Mouse (Mus musculus): ENCODE measurements at regions not wholly inside any gene's neighbourhood (a gene's known extent, or its start where the extent isn't known, plus 50 kb on each side); places are given as distances from the start of the nearest gene placed in this dataset.

DNA sequence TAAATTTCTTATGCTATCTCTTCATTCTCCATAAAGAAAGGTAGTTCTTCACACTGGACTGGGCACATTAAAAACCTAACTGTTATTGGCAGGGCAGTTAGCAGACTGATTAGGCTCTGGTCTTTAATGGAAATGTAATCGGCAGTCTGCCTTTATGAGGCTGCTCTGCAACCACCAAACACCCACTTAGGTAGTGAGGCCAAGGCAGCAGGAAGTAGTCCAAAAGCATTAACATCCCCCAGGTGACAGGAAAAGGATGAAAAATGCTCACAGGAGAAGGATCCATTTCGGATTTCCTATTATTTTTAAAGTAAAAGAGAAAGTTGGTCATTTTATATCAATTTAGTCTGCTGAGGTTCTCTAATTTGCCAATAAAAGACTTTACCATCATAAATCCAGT lies 528.9 kb upstream of the Dppa4 start:
- Histone ChIP-seq H3K9me3 (ENCODE audit: low read length) (no peaks in the 10 kb centered on the region), H3K4me2 (ENCODE audit: low read depth, low read length) (no peak overlapping the region), H3K4me3 (ENCODE audit: low read depth, low read length) (no peak overlapping the region), H3K36me3 (replicated peaks; ENCODE audit: insufficient read depth, low read length) (no peaks in the 10 kb centered on the region), H3K27me3 (ENCODE audit: insufficient read depth, low read length) (no peaks in the 10 kb centered on the region), H3K4me1 (ENCODE audit: insufficient read depth) (no peaks in the 10 kb centered on the region), H3K9ac (replicated peaks) (no peak overlapping the region), H3K27ac (ENCODE audit: low read depth) (no peak overlapping the region)
- WGBS (ENCODE audit: insufficient replicate concordance), result 57% methylated on average over 2 of the region's 2 CpGs
- ATAC-seq (no peak), DNase-seq (no peak)
- no peak for TF ChIP-seq CTCF (IDR thresholded peaks at IDR 0.05; ENCODE audit: low read depth)
- no peak for TF ChIP-seq EP300 (IDR thresholded peaks at IDR 0.05; ENCODE audit: low read depth)

DNA sequence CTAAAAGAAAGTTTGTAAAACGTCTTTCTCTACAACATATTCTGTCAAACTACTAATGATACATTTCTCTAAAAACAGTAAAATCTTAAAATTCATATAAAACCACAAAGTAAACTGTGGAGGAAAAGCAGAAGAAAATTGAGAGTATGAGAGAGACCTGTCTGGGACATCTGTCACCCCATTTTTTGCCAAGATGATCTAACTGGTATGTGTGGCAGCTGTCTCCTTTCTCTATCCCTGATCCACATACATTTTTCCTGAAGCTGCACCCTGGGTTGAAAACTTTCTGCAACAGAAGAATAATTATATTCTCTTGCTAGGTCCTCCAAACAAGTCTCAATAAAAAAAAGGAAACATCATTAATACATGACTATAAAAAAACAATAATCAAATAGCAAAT lies 525.2 kb upstream of the Dppa4 start:
- WGBS (ENCODE audit: insufficient replicate concordance), result 39% methylated on average over 1 of the region's 1 CpGs
- Histone ChIP-seq H3K4me3 (ENCODE audit: low read depth, low read length) (no peak overlapping the region), H3K9me3 (ENCODE audit: low read length) (no peaks in the 10 kb centered on the region), H3K9ac (replicated peaks) (no peak overlapping the region), H3K4me2 (ENCODE audit: low read depth, low read length) (no peak overlapping the region), H3K27me3 (ENCODE audit: insufficient read depth, low read length) (no peaks in the 10 kb centered on the region), H3K4me1 (ENCODE audit: insufficient read depth) (no peaks in the 10 kb centered on the region), H3K27ac (ENCODE audit: low read depth) (no peak overlapping the region), H3K36me3 (replicated peaks; ENCODE audit: insufficient read depth, low read length) (no peaks in the 10 kb centered on the region)
- no peak for DNase-seq
- no peak for ATAC-seq
- TF ChIP-seq EP300 (IDR thresholded peaks at IDR 0.05; ENCODE audit: low read depth) (no peak), CTCF (IDR thresholded peaks at IDR 0.05; ENCODE audit: low read depth) (no peak)

DNA sequence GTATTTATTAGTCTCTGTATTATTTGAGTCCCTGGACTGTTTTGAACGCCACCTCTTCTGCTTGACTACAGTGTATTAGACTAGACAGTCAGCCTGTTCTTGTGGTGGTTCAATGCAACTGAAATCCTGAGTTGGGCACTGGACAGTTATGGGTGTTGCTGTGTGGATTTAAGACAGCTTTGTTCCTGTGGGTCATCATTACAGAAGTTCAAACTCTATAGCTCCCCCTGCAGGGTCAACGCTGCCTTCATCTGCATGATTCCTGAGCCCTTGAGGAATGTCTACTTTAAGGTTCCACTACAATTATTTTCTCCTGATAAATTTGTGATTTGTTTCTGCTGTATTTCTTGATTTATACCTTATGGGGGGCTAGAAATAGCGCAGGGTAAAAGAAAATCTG lies 517.8 kb upstream of the Dppa4 start:
- no peak for DNase-seq
- ATAC-seq, result no peak
- H3K4me1 ChIP-seq (ENCODE audit: insufficient read depth), result no peaks in the 10 kb centered on the region
- no peaks in the 10 kb centered on the region for H3K27me3 ChIP-seq (ENCODE audit: insufficient read depth, low read length)
- no peaks in the 10 kb centered on the region for H3K36me3 ChIP-seq (replicated peaks; ENCODE audit: insufficient read depth, low read length)
- 56% methylated on average over 3 of the region's 3 CpGs for WGBS (ENCODE audit: insufficient replicate concordance)
- H3K9me3 ChIP-seq (ENCODE audit: low read length), result no peaks in the 10 kb centered on the region
- H3K27ac ChIP-seq (ENCODE audit: low read depth), result no peak overlapping the region
- no peak overlapping the region for H3K4me2 ChIP-seq (ENCODE audit: low read depth, low read length)
- TF ChIP-seq CTCF (IDR thresholded peaks at IDR 0.05; ENCODE audit: low read depth) (0 out of 2 replicates have a peak, but pooled peaks have one; percentile 4), EP300 (IDR thresholded peaks at IDR 0.05; ENCODE audit: low read depth) (no peak)
- no peak overlapping the region for H3K4me3 ChIP-seq (ENCODE audit: low read depth, low read length)
- no peak overlapping the region for H3K9ac ChIP-seq (replicated peaks)

DNA sequence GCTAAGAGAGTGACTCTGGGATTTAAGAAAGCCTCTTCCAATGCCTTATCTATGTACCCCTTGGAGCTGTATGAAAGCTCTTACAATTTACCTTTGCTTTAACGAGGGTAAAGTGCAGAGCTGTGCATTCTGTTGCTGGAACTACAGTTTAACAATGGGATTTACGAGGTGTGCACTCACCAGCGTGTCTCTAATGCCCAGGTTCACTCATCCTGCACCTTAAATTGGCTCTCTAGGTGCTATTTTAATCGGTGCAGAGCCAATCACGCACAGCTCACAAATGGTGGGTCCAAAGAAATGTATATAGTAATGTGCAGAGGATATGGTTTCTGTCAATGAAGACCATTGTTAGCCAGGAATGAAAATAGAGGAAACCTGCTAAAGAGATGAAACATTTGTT lies 495.0 kb upstream of the Dppa4 start:
- no peak for ATAC-seq
- H3K9me3 ChIP-seq (ENCODE audit: low read length), result no peaks in the 10 kb centered on the region
- no peak for DNase-seq
- 55% methylated on average over 5 of the region's 5 CpGs for WGBS (ENCODE audit: insufficient replicate concordance)
- no peaks in the 10 kb centered on the region for H3K4me1 ChIP-seq (ENCODE audit: insufficient read depth)
- H3K9ac ChIP-seq (replicated peaks), result no peak overlapping the region
- TF ChIP-seq CTCF (IDR thresholded peaks at IDR 0.05; ENCODE audit: low read depth), result no peak
- no peak for TF ChIP-seq EP300 (IDR thresholded peaks at IDR 0.05; ENCODE audit: low read depth)
- H3K4me2 ChIP-seq (ENCODE audit: low read depth, low read length), result no peak overlapping the region
- no peak overlapping the region for H3K4me3 ChIP-seq (ENCODE audit: low read depth, low read length)
- no peak overlapping the region for H3K27ac ChIP-seq (ENCODE audit: low read depth)
- no peaks in the 10 kb centered on the region for H3K27me3 ChIP-seq (ENCODE audit: insufficient read depth, low read length)
- H3K36me3 ChIP-seq (replicated peaks; ENCODE audit: insufficient read depth, low read length), result no peaks in the 10 kb centered on the region

DNA sequence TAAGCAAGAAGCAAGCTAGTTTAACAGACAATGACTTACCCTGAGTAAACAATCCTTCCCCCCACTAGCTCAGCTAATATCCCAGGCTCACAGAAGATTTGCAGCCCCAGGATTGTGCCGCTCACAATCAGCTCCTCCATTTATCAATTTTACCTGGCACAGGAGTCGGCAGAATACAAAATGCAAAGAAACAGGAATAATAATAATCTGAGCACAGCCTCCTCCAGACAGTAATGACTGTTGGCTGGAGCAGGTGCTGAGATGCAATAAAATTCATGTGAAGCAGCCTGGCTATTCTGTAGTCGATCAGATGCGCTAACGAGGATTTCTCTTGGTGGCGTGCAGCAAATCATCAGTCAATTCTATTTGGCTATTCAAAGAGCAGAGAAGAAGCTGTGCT lies 492.9 kb upstream of the Dppa4 start:
- TF ChIP-seq EP300 (IDR thresholded peaks at IDR 0.05; ENCODE audit: low read depth) (no peak), CTCF (IDR thresholded peaks at IDR 0.05; ENCODE audit: low read depth) (no peak)
- Histone ChIP-seq H3K4me2 (ENCODE audit: low read depth, low read length) (no peak overlapping the region), H3K4me3 (ENCODE audit: low read depth, low read length) (no peak overlapping the region), H3K4me1 (ENCODE audit: insufficient read depth) (no peaks in the 10 kb centered on the region), H3K9ac (replicated peaks) (no peak overlapping the region), H3K36me3 (replicated peaks; ENCODE audit: insufficient read depth, low read length) (no peaks in the 10 kb centered on the region), H3K9me3 (ENCODE audit: low read length) (no peaks in the 10 kb centered on the region), H3K27me3 (ENCODE audit: insufficient read depth, low read length) (no peaks in the 10 kb centered on the region), H3K27ac (ENCODE audit: low read depth) (no peak overlapping the region)
- DNase-seq (no peak), ATAC-seq (no peak)
- 82% methylated on average over 6 of the region's 6 CpGs for WGBS (ENCODE audit: insufficient replicate concordance)

DNA sequence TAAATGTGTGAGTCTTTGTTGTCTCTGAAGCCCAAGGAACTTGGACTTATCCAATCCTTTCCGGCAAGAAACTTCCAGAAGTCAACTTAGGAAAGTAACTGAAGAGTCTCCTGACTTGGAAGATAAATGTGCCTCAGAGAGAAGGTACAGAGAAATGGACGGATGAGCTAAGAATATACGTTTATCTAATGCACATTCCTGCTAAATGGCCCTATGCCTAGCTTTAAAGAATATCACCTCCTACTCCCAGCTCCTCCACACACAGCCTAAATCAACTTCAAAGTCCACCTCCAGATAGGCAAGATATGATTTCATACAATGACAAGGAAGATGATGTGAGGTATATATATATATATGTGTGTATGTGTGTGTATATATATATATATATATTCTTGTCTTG lies 492.1 kb upstream of the Dppa4 start:
- Histone ChIP-seq H3K4me3 (ENCODE audit: low read depth, low read length) (no peak overlapping the region), H3K9ac (replicated peaks) (no peak overlapping the region), H3K27me3 (ENCODE audit: insufficient read depth, low read length) (no peaks in the 10 kb centered on the region), H3K4me2 (ENCODE audit: low read depth, low read length) (no peak overlapping the region), H3K4me1 (ENCODE audit: insufficient read depth) (no peaks in the 10 kb centered on the region), H3K36me3 (replicated peaks; ENCODE audit: insufficient read depth, low read length) (no peaks in the 10 kb centered on the region), H3K9me3 (ENCODE audit: low read length) (no peaks in the 10 kb centered on the region), H3K27ac (ENCODE audit: low read depth) (no peak overlapping the region)
- no peak for DNase-seq
- WGBS (ENCODE audit: insufficient replicate concordance), result 75% methylated on average over 3 of the region's 3 CpGs
- no peak for ATAC-seq
- no peak for TF ChIP-seq EP300 (IDR thresholded peaks at IDR 0.05; ENCODE audit: low read depth)
- no peak for TF ChIP-seq CTCF (IDR thresholded peaks at IDR 0.05; ENCODE audit: low read depth)

DNA sequence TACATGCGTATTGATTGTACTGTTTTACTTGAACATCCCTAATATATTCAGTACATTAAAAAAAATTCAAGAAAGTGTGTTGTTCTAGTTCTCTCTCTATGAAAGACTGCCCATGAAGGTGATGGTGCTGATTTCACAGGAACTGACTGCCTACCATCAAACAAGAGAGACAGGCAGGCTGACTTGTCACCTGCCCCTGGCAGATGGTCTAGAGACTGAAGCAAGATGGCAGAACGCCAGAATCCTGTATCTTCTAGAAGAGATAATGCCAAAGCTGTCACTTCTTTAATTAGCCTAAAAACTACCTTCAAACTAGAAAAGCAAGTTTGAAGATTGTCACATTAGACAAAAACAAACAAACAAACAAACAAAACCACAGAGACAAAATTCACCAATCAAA lies 484.7 kb upstream of the Dppa4 start:
- WGBS (ENCODE audit: insufficient replicate concordance), result 60% methylated on average over 2 of the region's 2 CpGs
- Histone ChIP-seq H3K9me3 (ENCODE audit: low read length) (no peaks in the 10 kb centered on the region), H3K36me3 (replicated peaks; ENCODE audit: insufficient read depth, low read length) (no peaks in the 10 kb centered on the region), H3K4me2 (ENCODE audit: low read depth, low read length) (no peak overlapping the region), H3K9ac (replicated peaks) (no peak overlapping the region), H3K27me3 (ENCODE audit: insufficient read depth, low read length) (no peaks in the 10 kb centered on the region), H3K4me3 (ENCODE audit: low read depth, low read length) (no peak overlapping the region), H3K4me1 (ENCODE audit: insufficient read depth) (no peaks in the 10 kb centered on the region), H3K27ac (ENCODE audit: low read depth) (no peak overlapping the region)
- ATAC-seq (no peak), DNase-seq (no peak)
- no peak for TF ChIP-seq EP300 (IDR thresholded peaks at IDR 0.05; ENCODE audit: low read depth)
- TF ChIP-seq CTCF (IDR thresholded peaks at IDR 0.05; ENCODE audit: low read depth), result no peak
